Mouse (Mus musculus) hindbrain, embryonic 12.5 days (tissue): Measurements from ENCODE around the gene Adgrg5. TPM values are rescaled to one million over a fixed set of nuclear protein-coding genes. Genes with fewer than 3 reads are reported as not detected.

ENCODE experiments used
- ATAC-seq: fragments of 200-750 bp; cut with Nextera tagmentation; 2 replicates; pipeline ENCODE4 v1.8.0; 2017; ENCODE audit warnings: moderate TSS enrichment; ENCODE audit not compliant: low FRiP score
- H3K27ac ChIP-seq: fragments of 300-500 bp; sonication (generic); 2 replicates; pipeline ENCODE4 v1.5.1; 2016; ENCODE audit warnings: mild to moderate bottlenecking
- H3K27me3 ChIP-seq: fragments of 300-500 bp; sonication (generic); 2 replicates; pipeline ENCODE4 v1.6.1; 2016; ENCODE audit warnings: mild to moderate bottlenecking
- H3K36me3 ChIP-seq: fragments of 300-500 bp; sonication (generic); 2 replicates; pipeline ENCODE4 v1.6.1; 2016; ENCODE audit warnings: mild to moderate bottlenecking
- H3K4me1 ChIP-seq: fragments of 300-500 bp; sonication (generic); 2 replicates; pipeline ENCODE4 v1.6.1; 2016
- H3K4me2 ChIP-seq: fragments of 300-500 bp; sonication (generic); replicated peaks from 2 replicates; pipeline ENCODE4 v1.6.1; 2016; ENCODE audit warnings: mild to moderate bottlenecking
- H3K4me3 ChIP-seq: fragments of 300-500 bp; sonication (generic); 2 replicates; pipeline ENCODE4 v1.5.1; 2016; ENCODE audit warnings: mild to moderate bottlenecking
- H3K9ac ChIP-seq: fragments of 300-500 bp; sonication (generic); 2 replicates; pipeline ENCODE4 v1.6.1; 2016; ENCODE audit warnings: mild to moderate bottlenecking, moderate library complexity
- H3K9me3 ChIP-seq: fragments of 300-500 bp; sonication (generic); replicated peaks from 2 replicates; pipeline ENCODE4 v1.6.1; 2016; ENCODE audit warnings: mild to moderate bottlenecking
- whole genome bisulfite sequencing: fragments of 180-500 bp; shearing (Covaris S2); methylation state at CpG from one replicate; pipeline ENCODE4 v1.1.7; 2016; 5-methylcytosine and 5-hydroxymethylcytosine counted together
- polyA plus RNA-seq: library from polyadenylated mRNA; unstranded; fragments of >200 nt; fragmentation: Nextera tagmentation; extraction: Ambion mirVana; gene quantifications from 2 replicates; pipeline ENCODE4 v1.2.1, GENCODE M21; 2016

The Adgrg5 gene
- polyA plus RNA-seq, 1 experiment from 2014 or later, result 0.12 TPM

DNA sequence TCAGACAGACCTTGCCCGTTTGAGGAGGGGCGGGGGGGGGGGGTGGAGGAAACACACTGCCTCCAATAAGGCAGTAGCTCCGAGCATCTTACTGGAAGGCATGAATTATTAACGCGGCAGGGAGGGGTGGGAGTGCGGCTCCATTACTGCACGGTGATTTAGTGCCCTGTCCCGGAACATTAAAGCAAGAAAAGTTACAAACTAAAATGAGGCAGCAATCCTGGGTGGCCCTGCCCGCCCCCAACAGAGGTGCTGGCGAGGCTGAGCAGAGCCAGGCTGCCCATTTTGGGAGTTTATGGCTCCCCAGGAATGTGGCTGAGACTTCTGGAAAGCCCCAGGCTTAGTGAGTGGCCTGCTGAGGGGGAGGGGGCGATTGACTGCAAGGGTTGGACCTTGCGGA is 19.8 kb upstream of the Adgrg5 start:
- Histone ChIP-seq H3K27ac (no peak overlapping the region), H3K4me1 (peaks cover 15% of the 10 kb centered on the region), H3K36me3 (0 out of 2 replicates have a peak, but pooled peaks cover 7% of the 10 kb centered on the region), H3K9me3 (no peaks in the 10 kb centered on the region), H3K27me3 (no peaks in the 10 kb centered on the region), H3K4me2 (no peak overlapping the region), H3K4me3 (no peak overlapping the region), H3K9ac (no peak overlapping the region)
- WGBS, result 61% methylated on average over 12 of the region's 12 CpGs
- peak; percentile 17; the same call in 1 of the 2 replicates for ATAC-seq

GRCm38 (mm10) chr8:94904450-94905175 is 18.9 kb upstream of the Adgrg5 start:
- peaks cover 11% of the 10 kb centered on the region for H3K4me1 ChIP-seq
- no peak overlapping the region for H3K4me2 ChIP-seq
- WGBS, result 84% methylated on average over 12 of the region's 12 CpGs
- H3K27me3 ChIP-seq, result no peaks in the 10 kb centered on the region
- H3K9me3 ChIP-seq, result no peaks in the 10 kb centered on the region
- no peak overlapping the region for H3K4me3 ChIP-seq
- ATAC-seq, result no peak
- H3K9ac ChIP-seq, result no peak overlapping the region
- H3K36me3 ChIP-seq, result 0 out of 2 replicates have a peak, but pooled peaks cover 7% of the 10 kb centered on the region
- no peak overlapping the region for H3K27ac ChIP-seq

DNA sequence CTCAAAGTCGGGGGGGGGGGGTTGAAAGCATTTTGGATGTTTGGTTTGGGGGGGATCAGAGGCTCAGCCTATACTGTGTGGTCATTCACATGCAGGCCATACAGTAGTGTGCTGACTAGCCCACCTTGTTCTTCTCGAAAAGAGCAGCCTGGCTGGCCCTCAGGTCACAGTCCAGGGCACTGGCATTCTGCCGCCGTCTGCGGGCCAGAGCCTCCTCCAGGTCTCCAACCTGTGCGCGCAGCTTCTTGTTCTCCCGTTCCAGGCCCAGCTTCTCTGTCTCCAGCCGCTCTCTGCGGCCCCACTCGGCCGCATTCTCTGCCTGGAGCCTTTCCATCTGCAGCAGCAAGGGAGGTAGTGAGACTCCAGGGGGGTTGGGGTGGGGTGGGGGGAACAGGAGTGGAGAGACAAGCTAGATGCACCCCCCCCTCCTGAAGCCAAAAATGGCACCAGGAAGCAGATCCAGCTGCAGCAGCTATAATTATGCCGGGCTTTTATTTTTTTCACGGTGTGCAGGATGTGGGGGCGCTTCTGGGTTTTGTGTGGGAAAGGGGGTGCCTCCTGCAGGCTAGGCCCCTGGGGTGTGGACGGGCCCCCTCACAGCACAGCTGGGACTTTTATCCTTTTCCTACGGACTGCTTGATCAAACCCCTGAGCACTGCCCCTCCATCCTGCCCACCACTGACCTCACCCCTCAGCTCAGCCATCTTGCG is 15.7 kb upstream of the Adgrg5 start:
- Histone ChIP-seq H3K4me2 (no peak overlapping the region), H3K27ac (no peak overlapping the region), H3K9ac (no peak overlapping the region), H3K36me3 (0 out of 2 replicates have a peak, but pooled peaks cover 7% of the 10 kb centered on the region), H3K9me3 (no peaks in the 10 kb centered on the region), H3K4me1 (peaks cover 6% of the 10 kb centered on the region), H3K4me3 (no peak overlapping the region), H3K27me3 (peaks cover 17% of the 10 kb centered on the region)
- WGBS, result 90% methylated on average over 18 of the region's 18 CpGs
- ATAC-seq, result no peak

DNA sequence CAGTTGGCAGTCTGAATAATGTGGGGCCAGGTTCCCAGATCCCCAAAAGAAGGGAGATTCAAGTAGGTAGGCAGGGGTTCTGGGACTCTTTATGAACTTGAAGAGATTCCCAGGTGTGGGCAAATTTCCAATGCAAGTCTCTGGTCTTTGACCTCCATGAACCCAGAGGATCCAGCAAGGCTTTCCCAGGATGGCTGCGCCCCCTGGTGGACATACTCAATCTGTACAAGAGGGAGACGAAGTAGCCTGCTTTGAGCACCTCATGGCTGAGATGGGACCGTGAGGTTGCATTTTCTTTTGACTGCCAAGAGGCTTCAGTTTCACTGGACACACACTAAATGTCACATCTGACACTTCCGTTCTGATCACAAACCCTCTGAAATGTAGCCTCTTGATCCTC is 14.6 kb upstream of the Adgrg5 start:
- Histone ChIP-seq H3K36me3 (0 out of 2 replicates have a peak, but pooled peaks cover 7% of the 10 kb centered on the region), H3K27me3 (peaks cover 28% of the 10 kb centered on the region), H3K4me1 (peaks cover 13% of the 10 kb centered on the region), H3K4me2 (no peak overlapping the region), H3K9ac (no peak overlapping the region), H3K27ac (no peak overlapping the region), H3K4me3 (no peak overlapping the region), H3K9me3 (no peaks in the 10 kb centered on the region)
- WGBS, result 7% methylated on average over 4 of the region's 4 CpGs
- ATAC-seq, result no peak

- H3K4me2 ChIP-seq, result peak overlapping the region; percentile 68
- peak; percentile 72 for ATAC-seq
- peak overlapping the region; percentile 51 for H3K9ac ChIP-seq
- WGBS, result 4% methylated on average over 77 of the region's 77 CpGs
- peaks cover 48% of the 10 kb centered on the region for H3K27me3 ChIP-seq
- no peak overlapping the region for H3K27ac ChIP-seq
- peaks cover 49% of the 10 kb centered on the region for H3K4me1 ChIP-seq
- H3K9me3 ChIP-seq, result no peaks in the 10 kb centered on the region
- no peaks in the 10 kb centered on the region for H3K36me3 ChIP-seq
- peak overlapping the region; percentile 44 for H3K4me3 ChIP-seq
These were observed 10.3 kb upstream of the Adgrg5 start for GRCm38 (mm10) chr8:94913061-94913660.

GRCm38 (mm10) chr8:94914256-94914655 is 9.2 kb upstream of the Adgrg5 start:
- Histone ChIP-seq H3K4me1 (peaks cover 51% of the 10 kb centered on the region), H3K4me3 (no peak overlapping the region), H3K9ac (no peak overlapping the region), H3K4me2 (no peak overlapping the region), H3K27me3 (peaks cover 57% of the 10 kb centered on the region), H3K27ac (no peak overlapping the region), H3K36me3 (no peaks in the 10 kb centered on the region), H3K9me3 (no peaks in the 10 kb centered on the region)
- no peak for ATAC-seq
- 86% methylated on average over 6 of the region's 6 CpGs for WGBS

GRCm38 (mm10) chr8:94914701-94915101 is 8.8 kb upstream of the Adgrg5 start:
- peaks cover 61% of the 10 kb centered on the region for H3K27me3 ChIP-seq
- WGBS, result 62% methylated on average over 3 of the region's 3 CpGs
- H3K4me2 ChIP-seq, result no peak overlapping the region
- no peaks in the 10 kb centered on the region for H3K9me3 ChIP-seq
- no peak overlapping the region for H3K4me3 ChIP-seq
- peaks cover 51% of the 10 kb centered on the region for H3K4me1 ChIP-seq
- no peak for ATAC-seq
- H3K9ac ChIP-seq, result no peak overlapping the region
- H3K36me3 ChIP-seq, result no peaks in the 10 kb centered on the region
- H3K27ac ChIP-seq, result no peak overlapping the region

- peak overlapping the region; percentile 23; the same call in 1 of the 2 replicates for H3K9ac ChIP-seq
- H3K36me3 ChIP-seq, result no peaks in the 10 kb centered on the region
- H3K4me2 ChIP-seq, result peak overlapping the region; percentile 82
- H3K4me3 ChIP-seq, result peak overlapping the region; percentile 68
- no peak for ATAC-seq
- WGBS, result 58% methylated on average over 9 of the region's 9 CpGs
- H3K4me1 ChIP-seq, result peaks cover 51% of the 10 kb centered on the region
- no peak overlapping the region for H3K27ac ChIP-seq
- no peaks in the 10 kb centered on the region for H3K9me3 ChIP-seq
- H3K27me3 ChIP-seq, result peaks cover 56% of the 10 kb centered on the region
These were observed 7.1 kb upstream of the Adgrg5 start for GRCm38 (mm10) chr8:94916311-94916959.

GRCm38 (mm10) chr8:94916960-94917324 is 6.6 kb upstream of the Adgrg5 start:
- WGBS, result 7% methylated on average over 10 of the region's 10 CpGs
- peak overlapping the region; percentile 68 for H3K4me3 ChIP-seq
- H3K4me2 ChIP-seq, result peak overlapping the region; percentile 82
- no peaks in the 10 kb centered on the region for H3K36me3 ChIP-seq
- peaks cover 51% of the 10 kb centered on the region for H3K27me3 ChIP-seq
- no peak overlapping the region for H3K27ac ChIP-seq
- H3K9ac ChIP-seq, result peak overlapping the region; percentile 56
- no peaks in the 10 kb centered on the region for H3K9me3 ChIP-seq
- H3K4me1 ChIP-seq, result peaks cover 51% of the 10 kb centered on the region
- ATAC-seq, result peak; percentile 3; the same call in 1 of the 2 replicates

DNA sequence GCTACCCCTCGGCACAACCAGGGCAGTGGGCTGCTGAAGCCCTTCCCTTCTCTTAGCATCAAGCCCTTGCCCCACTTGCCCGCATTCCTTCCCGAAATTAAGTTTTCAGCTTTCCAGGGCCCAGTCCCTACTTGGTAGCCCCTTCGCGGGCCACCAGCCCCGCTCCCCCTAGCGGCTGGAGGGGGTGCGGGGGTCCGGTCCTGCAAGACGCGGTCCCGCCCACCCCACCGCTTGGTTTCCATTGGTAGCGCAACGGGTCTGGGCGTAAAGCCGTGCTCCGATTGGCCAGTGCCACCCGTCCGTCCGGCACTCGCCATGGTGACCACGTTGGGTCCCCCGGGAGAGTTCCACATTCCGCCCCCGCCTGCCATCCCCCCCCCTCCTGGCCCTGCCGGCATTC is 6.1 kb upstream of the Adgrg5 start:
- Histone ChIP-seq H3K4me2 (peak overlapping the region; percentile 82), H3K4me3 (peak overlapping the region; percentile 68), H3K4me1 (peaks cover 54% of the 10 kb centered on the region), H3K9me3 (no peaks in the 10 kb centered on the region), H3K9ac (peak overlapping the region; percentile 71), H3K27me3 (peaks cover 47% of the 10 kb centered on the region), H3K36me3 (no peaks in the 10 kb centered on the region), H3K27ac (peak overlapping the region; percentile 37; the same call in 1 of the 2 replicates)
- under 1% methylated on average over 25 of the region's 27 CpGs for WGBS
- ATAC-seq, result peak; percentile 88

DNA sequence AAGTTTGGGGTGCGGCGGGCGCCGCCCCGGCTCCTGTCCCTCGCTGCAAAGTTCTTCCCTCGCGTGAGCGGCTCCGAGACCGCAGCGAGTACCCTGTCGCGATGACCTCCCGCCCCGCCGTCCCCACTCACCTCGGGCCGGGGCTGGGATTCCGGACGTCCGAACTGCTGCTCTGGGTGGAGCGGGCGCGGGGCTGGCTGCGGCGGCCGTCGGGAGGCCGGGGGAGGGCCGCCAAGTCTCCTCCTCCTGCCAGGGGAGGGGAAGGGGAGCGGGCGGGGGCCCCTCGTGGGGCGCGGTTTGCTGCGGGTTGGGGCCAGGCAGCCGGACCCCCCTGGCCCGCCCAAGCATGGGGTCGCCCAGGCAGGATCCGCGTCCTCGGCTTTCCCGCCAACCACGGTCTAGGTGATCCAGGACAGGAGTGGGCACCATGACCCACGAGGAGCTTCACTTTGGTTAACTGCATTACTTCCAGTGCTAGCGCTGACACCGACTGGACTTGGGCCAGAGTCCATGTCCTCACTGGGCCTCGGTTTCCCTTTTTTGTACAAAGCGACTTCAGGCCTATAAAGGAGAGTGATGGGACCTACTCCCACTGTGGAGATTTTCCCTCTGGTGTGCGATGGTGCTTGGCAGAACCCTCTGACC is 5.5 kb upstream of the Adgrg5 start, which contains the start of gene Ccdc102a:
TSS of gene Ccdc102a (minus strand) at position 248 of the 645 bp plus-strand sequence.
- H3K4me3 ChIP-seq, result peak within 1 kb of the TSS; percentile 68
- H3K4me1 ChIP-seq, result peaks cover 54% of the 10 kb centered on the region
- no peaks in the 10 kb centered on the region for H3K9me3 ChIP-seq
- H3K27me3 ChIP-seq, result peaks cover 41% of the 10 kb centered on the region
- H3K4me2 ChIP-seq, result peak within 1 kb of the TSS; percentile 82
- H3K36me3 ChIP-seq, result no peaks in the 10 kb centered on the region
- WGBS, result 2% methylated on average over 50 of the region's 51 CpGs
- peak; percentile 46 for ATAC-seq
- peak within 1 kb of the TSS; percentile 71 for H3K9ac ChIP-seq
- peak within 1 kb of the TSS; percentile 37; the same call in 1 of the 2 replicates for H3K27ac ChIP-seq
